ENCODE assay signal across 14 mouse cellular contexts in the genomic region with DNA sequence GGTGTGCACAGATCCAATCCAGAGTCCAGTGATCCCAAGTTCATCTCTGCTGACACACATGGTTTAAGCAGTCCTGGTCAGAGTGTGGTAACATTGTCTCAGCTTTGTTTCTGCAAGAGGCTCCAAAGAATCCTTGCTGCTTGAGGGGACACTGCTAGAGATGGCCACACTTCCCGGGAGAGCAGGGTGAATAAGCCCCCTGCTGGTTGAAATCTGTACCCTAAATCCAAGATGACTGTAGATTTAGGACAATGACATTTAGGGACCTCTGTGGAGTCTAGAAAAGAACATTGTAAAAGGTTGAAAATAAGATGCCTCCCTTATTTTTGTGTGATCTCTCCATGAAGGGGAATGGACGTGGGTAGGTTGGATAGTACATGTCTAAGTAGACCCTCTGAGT. TPM values are rescaled to one million over a fixed set of nuclear protein-coding genes. Genes with fewer than 3 reads are reported as not detected.
A peak's percentile ranks its signal among the peaks of the same experiment; 100 is the strongest.
DNase-seq lines count a peak whose midpoint lies in the region; ATAC-seq and TF ChIP-seq lines count a peak whose summit lies in the region.
"Had no signal": no experiment of that assay in that cellular context is flagged by ENCODE, and none has a peak within 500 bp of the region (broad histone marks: within the 10 kb centered on the region; RNA-seq: fewer than 3 reads in every experiment).

No protein-coding gene starts in this region.

- H3K4me3 ChIP-seq in kidney, adult 2 months (ENCODE audit: insufficient read depth, low read depth, low read length): no peak overlapping the region
- no peak overlapping the region for H3K4me3 ChIP-seq in midbrain, postnatal 0 days (ENCODE audit: low read depth, low read length)
- no peak overlapping the region for H3K4me3 ChIP-seq in midbrain, embryonic 10.5 days
- no peak overlapping the region for H3K4me3 ChIP-seq in bone marrow macrophage, adult 2 months (ENCODE audit: insufficient read depth, low read length)
- H3K4me3 ChIP-seq: forebrain, embryonic 12.5 days; hindbrain, embryonic 10.5 days; limb, embryonic 12.5 days; myocyte had no signal

- H3K9ac ChIP-seq in midbrain, postnatal 0 days (replicated peaks; ENCODE audit: low read length, poor library complexity, severe bottlenecking): no peak overlapping the region
- H3K9ac ChIP-seq: forebrain, embryonic 12.5 days; limb, embryonic 12.5 days had no signal

- TF ChIP-seq CTCF in kidney, adult 2 months (conservative IDR thresholded peaks at IDR 0.05; ENCODE audit: insufficient read depth, insufficient read length, low read depth, low read length): peak; percentile 24; the same call in 1 of the 2 replicates
- peak; percentile 31; the same call in 1 of the 2 replicates for TF ChIP-seq CTCF in midbrain, postnatal 0 days (IDR thresholded peaks at IDR 0.05)
- peak; percentile 32; the same call in 1 of the 2 replicates for TF ChIP-seq CTCF in bone marrow macrophage, adult 2 months (IDR thresholded peaks at IDR 0.05; ENCODE audit: low read depth, low read length)

- peak; percentile 7 for DNase-seq in kidney, adult 2 months
- no peak for DNase-seq in kidney, postnatal 10 days
- no peak for DNase-seq in midbrain, postnatal 0 days (ENCODE audit: low spot score)
- no peak for DNase-seq in midbrain, embryonic 10.5 days (ENCODE audit: low spot score)
- DNase-seq in splenic B cell, adult 2 months (ENCODE audit: low read depth, low spot score): peak; percentile 42
- DNase-seq in natural killer cell, adult 2 months (ENCODE audit: low spot score in 2 of 2): no peak
- no peak for DNase-seq in ovary, postnatal 36 days (ENCODE audit: low spot score)
- DNase-seq: kidney, adult 8-10 months; spleen, adult 18-20 months had no signal

- H3K27ac ChIP-seq in kidney, adult 2 months (ENCODE audit: insufficient read depth, low read depth, low read length): no peak overlapping the region
- H3K27ac ChIP-seq in midbrain, postnatal 0 days (ENCODE audit: low read depth, low read length): no peak overlapping the region
- H3K27ac ChIP-seq in midbrain, embryonic 10.5 days (replicated peaks): no peak overlapping the region
- no peak overlapping the region for H3K27ac ChIP-seq in bone marrow macrophage, adult 2 months (ENCODE audit: insufficient read depth, low read depth, low read length)
- H3K27ac ChIP-seq: forebrain, embryonic 12.5 days; hindbrain, embryonic 10.5 days; limb, embryonic 12.5 days had no signal

- H3K4me1 ChIP-seq in kidney, adult 2 months (ENCODE audit: control insufficient read depth, insufficient read depth, low read length): no peaks in the 10 kb centered on the region
- no peaks in the 10 kb centered on the region for H3K4me1 ChIP-seq in midbrain, postnatal 0 days (ENCODE audit: insufficient read depth, low read length)
- H3K4me1 ChIP-seq in midbrain, embryonic 10.5 days: no peaks in the 10 kb centered on the region
- H3K4me1 ChIP-seq in bone marrow macrophage, adult 2 months (ENCODE audit: control insufficient read depth, insufficient read depth, low read length): peaks cover 6% of the 10 kb centered on the region; the same call in 1 of the 2 replicates
- H3K4me1 ChIP-seq: forebrain, embryonic 12.5 days; hindbrain, embryonic 10.5 days; limb, embryonic 12.5 days had no signal

- H3K4me2 ChIP-seq in midbrain, postnatal 0 days (ENCODE audit: low read depth, low read length, poor library complexity, severe bottlenecking): no peak overlapping the region
- H3K4me2 ChIP-seq: forebrain, embryonic 12.5 days; limb, embryonic 12.5 days had no signal

- no peaks in the 10 kb centered on the region for H3K27me3 ChIP-seq in kidney, adult 2 months (replicated peaks; ENCODE audit: control insufficient read depth, insufficient read depth, low read length)
- no peaks in the 10 kb centered on the region for H3K27me3 ChIP-seq in midbrain, postnatal 0 days (ENCODE audit: insufficient read depth, low read length)
- no peaks in the 10 kb centered on the region for H3K27me3 ChIP-seq in midbrain, embryonic 10.5 days (ENCODE audit: low read depth, poor library complexity, severe bottlenecking)
- H3K27me3 ChIP-seq in splenic B cell, adult 2 months (ENCODE audit: control insufficient read depth, insufficient read depth, low read length, poor library complexity, severe bottlenecking): no peaks in the 10 kb centered on the region
- H3K27me3 ChIP-seq: forebrain, embryonic 12.5 days; limb, embryonic 12.5 days had no signal

- TF ChIP-seq POLR2A in kidney, adult 2 months (IDR thresholded peaks at IDR 0.05; ENCODE audit: low read depth, low read length): no peak
- no peak for TF ChIP-seq POLR2A in bone marrow macrophage, adult 2 months (IDR thresholded peaks at IDR 0.05; ENCODE audit: borderline replicate concordance, low read depth, low read length)

- ATAC-seq in midbrain, postnatal 0 days (ENCODE audit: low FRiP score): no peak

- 57% methylated on average over 2 of the region's 2 CpGs for WGBS in kidney, adult 2 months
- WGBS in midbrain, postnatal 0 days: 55% methylated on average over 2 of the region's 2 CpGs
- 63% methylated on average over 2 of the region's 2 CpGs for WGBS in midbrain, embryonic 10.5 days

- H3K36me3 ChIP-seq in kidney, adult 2 months (ENCODE audit: control insufficient read depth, insufficient read depth, low read length): no peaks in the 10 kb centered on the region
- H3K36me3 ChIP-seq in midbrain, postnatal 0 days (ENCODE audit: insufficient read depth, low read length): no peaks in the 10 kb centered on the region
- H3K36me3 ChIP-seq in midbrain, embryonic 10.5 days: no peaks in the 10 kb centered on the region
- H3K36me3 ChIP-seq in splenic B cell, adult 2 months (ENCODE audit: control insufficient read depth, insufficient read depth, low read length, poor library complexity, severe bottlenecking): no peaks in the 10 kb centered on the region
- H3K36me3 ChIP-seq: forebrain, embryonic 12.5 days; hindbrain, embryonic 10.5 days; limb, embryonic 12.5 days had no signal

- H3K9me3 ChIP-seq in midbrain, postnatal 0 days (ENCODE audit: low read length): no peaks in the 10 kb centered on the region
- no peaks in the 10 kb centered on the region for H3K9me3 ChIP-seq in midbrain, embryonic 10.5 days (replicated peaks)
- H3K9me3 ChIP-seq: forebrain, embryonic 12.5 days; hindbrain, embryonic 10.5 days; limb, embryonic 12.5 days had no signal

RNA-seq across cellular contexts. Expression of a gene that starts 56.6 kb away (rescaled TPM):
- polyA plus RNA-seq in kidney, adult 2 months (2012; rRNA removed): 14.9 and 17.9 TPM in 2 replicates
- 17.2 and 22.3 TPM in 2 replicates for total RNA-seq in midbrain, postnatal 0 days (2014; rRNA removed)
- 15.5 and 15.8 TPM in 2 replicates for polyA plus RNA-seq in midbrain, postnatal 0 days (2015; fragmentation: Nextera tagmentation; extraction: Ambion mirVana)
- 17.6 and 18.9 TPM in 2 replicates for polyA plus RNA-seq in midbrain, embryonic 10.5 days (2016; fragmentation: Nextera tagmentation; extraction: Ambion mirVana)
- 11.8 and 13.4 TPM in 2 replicates for polyA plus RNA-seq in bone marrow macrophage, adult 2 months (2012; ENCODE audit: insufficient read depth, insufficient read length, missing spikeins)

Comparison
In these comparisons a context has a peak if more than half of its experiments do, and no peak if none do; other contexts are left out.
1. DNase-seq: peak in kidney, adult 2 months (single experiment) and splenic B cell, adult 2 months (single experiment); none in kidney, postnatal 10 days (single experiment), midbrain, postnatal 0 days (single experiment), midbrain, embryonic 10.5 days (single experiment), natural killer cell, adult 2 months (0 of 2) and ovary, postnatal 36 days (single experiment).
2. Peak in every context shown above with its lines, with median percentiles within 50 percentile points of each other: CTCF ChIP-seq.